Mouse (Mus musculus) naive thymus-derived CD4-positive, alpha-beta T cell, adult 2 months (primary cell): ENCODE results near the gene Strip1.

ENCODE experiments used
- DNase-seq: peaks from one replicate; pipeline ENCODE4 v3.0.0-alpha.2; 2011; ENCODE audit warnings: low read depth

Strip1 gene

GRCm38 (mm10) chr3:107591612-107592011 is 39.9 kb downstream of the Strip1 start:
- no peak for DNase-seq

GRCm38 (mm10) chr3:107586504-107586903 is 45.0 kb downstream of the Strip1 start:
- no peak for DNase-seq

GRCm38 (mm10) chr3:107583893-107584292 is 47.6 kb downstream of the Strip1 start:
- no peak for DNase-seq

GRCm38 (mm10) chr3:107582875-107583767 is 48.4 kb downstream of the Strip1 start:
- no peak for DNase-seq

GRCm38 (mm10) chr3:107582130-107582874 is 49.2 kb downstream of the Strip1 start:
- DNase-seq: no peak

GRCm38 (mm10) chr3:107581103-107582010 is 50.1 kb downstream of the Strip1 start:
- no peak for DNase-seq

DNA sequence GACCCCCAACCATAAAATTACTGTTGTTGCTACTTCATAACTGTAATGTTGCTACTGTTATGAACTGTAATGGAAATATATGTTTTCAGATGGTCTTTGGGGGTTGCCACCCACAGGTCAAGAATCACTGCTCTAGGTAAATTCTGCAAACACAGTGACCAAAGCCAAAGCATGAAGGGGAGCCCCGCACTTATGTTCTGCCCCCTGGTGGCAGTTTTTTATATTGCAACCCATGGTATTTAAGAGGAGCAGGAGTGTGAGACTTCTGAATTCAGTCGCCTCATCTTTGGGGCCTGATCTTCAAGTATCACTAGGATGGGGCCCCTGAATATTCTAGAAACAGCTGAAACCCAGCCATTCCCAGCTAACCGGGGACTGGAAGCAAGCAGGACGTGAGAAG is 52.0 kb downstream of the Strip1 start:
- DNase-seq: peak; percentile 62

- DNase-seq: no peak
Observed at GRCm38 (mm10) chr3:107577810-107578390, 53.6 kb downstream of the Strip1 start.

GRCm38 (mm10) chr3:107576807-107577206 is 54.7 kb downstream of the Strip1 start:
- no peak for DNase-seq

- no peak for DNase-seq
Observed at GRCm38 (mm10) chr3:107571205-107571604, 60.3 kb downstream of the Strip1 start.

DNA sequence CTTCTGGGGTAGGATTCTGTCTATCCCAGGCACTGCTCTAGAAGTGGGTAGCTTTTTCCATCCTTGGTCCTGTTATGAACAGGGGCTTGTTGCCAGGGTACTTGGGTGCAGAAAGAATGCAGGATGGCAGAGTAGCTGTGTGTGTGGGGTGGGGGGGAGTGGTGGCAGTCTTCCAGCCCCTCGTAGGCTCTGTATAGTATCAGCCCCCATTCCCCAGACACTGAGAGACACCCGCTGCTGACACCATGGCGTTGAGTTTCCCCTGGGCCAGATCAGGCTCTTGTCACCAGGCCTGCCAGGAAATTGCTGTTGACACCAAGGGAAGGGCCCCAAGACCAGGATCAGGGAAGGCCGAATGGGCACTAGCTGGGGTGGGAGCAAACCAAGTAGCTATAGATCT is 62.8 kb downstream of the Strip1 start:
- no peak for DNase-seq

- DNase-seq: no peak
Observed at GRCm38 (mm10) chr3:107567766-107568165, 63.7 kb downstream of the Strip1 start.

DNA sequence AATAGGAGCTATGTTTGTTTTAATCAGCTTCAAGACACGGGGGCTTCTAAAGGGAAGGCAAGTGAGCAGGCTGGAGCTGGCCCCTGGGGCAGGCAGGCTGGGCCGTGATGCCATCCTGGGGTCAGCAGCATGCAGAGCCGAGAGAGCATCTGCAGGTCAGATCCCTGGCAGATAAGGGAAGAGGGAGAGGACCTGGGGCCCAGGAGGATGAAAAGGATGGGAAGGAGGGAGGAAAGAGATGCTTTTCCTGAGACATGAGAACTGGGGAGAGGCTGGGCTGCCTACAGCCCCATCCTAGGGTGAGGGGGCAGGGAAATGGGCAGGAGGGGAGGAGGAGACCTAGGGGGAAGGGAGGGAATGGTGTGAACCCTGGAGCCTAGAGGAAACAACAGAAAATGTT is 66.2 kb downstream of the Strip1 start:
- DNase-seq: no peak

GRCm38 (mm10) chr3:107563880-107564279 is 67.6 kb downstream of the Strip1 start:
- no peak for DNase-seq

- DNase-seq: no peak
Observed at GRCm38 (mm10) chr3:107562591-107562990, 68.9 kb downstream of the Strip1 start.
